Mouse (Mus musculus): ENCODE data around the gene R3hdml. TPM values are rescaled to one million over a fixed set of nuclear protein-coding genes. Genes with fewer than 3 reads are reported as not detected.
A peak's percentile ranks its signal among the peaks of the same experiment; 100 is the strongest.
"Not testable (repeated sequence)": the region's sequence is repeated elsewhere in the genome, so short reads cannot be mapped to it uniquely, and the experiment has no call there.

Gene R3hdml
- not detected for total RNA-seq (2021)
- long read RNA-seq, experiment 1: 0 reads
- long read RNA-seq, experiment 2: 0 reads

GRCm38 (mm10) chr2:163492018-163492417 lies at the start of gene R3hdml:
R3hdml (plus strand) TSS chr2:163492318.
- DNase-seq: no peak

DNA sequence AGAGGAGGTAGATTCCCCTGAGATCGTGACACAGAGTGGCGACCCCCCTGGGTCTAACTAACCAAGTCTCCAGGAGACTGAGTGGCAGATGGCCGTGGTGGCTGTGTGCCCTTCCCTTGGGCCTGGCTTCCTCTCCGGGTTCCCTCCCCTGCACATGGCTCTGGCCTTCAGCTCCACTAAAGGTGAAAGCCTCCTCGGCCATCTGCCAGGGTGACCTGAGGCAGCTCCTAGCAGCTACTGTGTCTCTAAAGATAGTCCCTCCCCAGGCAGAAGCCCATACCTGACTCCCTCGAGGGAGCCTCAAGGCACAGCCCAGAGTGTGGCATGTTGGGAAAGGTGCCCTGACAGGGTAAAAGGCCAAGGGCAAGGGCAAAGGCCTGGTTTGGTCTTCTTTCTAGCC lies 48.6 kb upstream of the R3hdml start:
- DNase-seq: peak; percentile 70

DNA sequence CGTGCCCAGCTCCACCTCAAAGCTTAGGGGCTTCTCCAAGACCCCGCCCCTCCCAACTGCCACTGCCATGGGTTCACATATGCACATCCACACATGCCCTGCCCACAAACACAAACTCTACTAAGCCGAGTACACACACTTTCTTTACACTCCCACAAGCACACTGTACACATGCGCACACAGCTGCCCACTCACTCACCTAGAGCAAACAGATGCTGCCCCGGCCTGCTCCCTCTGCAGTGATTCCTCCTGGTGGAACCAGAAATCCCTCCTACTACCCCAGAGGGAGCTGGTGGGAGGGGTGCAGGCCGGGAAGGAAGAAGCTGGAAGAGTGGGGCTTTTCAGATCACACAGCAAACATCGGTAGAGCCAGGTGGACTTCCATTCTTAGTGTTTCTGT lies 48.1 kb upstream of the R3hdml start:
- no peak for DNase-seq

DNA sequence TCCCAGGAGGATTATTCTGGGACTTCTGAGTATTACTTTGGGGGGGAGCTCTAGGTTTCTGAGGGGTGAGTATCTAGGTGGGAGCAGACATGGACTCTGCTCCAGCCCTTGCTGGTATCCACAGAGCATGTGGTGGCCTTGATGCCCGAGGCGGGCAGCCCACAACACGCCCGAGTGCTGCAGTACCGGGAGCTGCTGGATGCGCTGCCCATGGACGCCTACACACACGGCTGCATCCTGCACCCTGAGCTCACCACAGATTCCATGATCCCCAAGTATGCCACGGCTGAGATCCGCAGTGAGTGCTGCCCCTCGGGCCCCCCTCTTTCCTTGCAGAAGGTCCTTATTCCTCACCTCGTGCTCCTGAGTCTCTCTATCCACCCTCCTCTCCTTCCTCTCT lies 44.7 kb upstream of the R3hdml start:
- no peak for DNase-seq

DNA sequence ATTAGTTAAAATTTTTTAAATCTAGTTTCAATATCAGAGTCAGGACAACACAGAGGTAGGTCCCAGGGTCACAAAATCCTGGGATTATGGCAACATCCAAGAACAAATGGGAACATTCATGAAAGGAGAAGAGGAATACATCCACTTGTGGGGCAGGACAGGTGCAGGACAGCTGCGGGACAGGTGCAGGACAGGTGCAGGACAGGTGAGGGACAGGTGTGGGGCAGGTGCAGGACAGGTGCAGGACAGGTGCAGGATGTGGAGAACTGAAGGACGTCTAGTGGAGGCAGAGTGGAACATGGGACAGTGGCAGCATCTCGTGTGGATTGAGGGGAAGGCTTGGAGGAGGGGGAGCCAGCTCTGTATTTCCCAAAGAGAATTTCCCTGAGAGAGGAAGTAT lies 42.8 kb upstream of the R3hdml start:
- DNase-seq: no peak

DNA sequence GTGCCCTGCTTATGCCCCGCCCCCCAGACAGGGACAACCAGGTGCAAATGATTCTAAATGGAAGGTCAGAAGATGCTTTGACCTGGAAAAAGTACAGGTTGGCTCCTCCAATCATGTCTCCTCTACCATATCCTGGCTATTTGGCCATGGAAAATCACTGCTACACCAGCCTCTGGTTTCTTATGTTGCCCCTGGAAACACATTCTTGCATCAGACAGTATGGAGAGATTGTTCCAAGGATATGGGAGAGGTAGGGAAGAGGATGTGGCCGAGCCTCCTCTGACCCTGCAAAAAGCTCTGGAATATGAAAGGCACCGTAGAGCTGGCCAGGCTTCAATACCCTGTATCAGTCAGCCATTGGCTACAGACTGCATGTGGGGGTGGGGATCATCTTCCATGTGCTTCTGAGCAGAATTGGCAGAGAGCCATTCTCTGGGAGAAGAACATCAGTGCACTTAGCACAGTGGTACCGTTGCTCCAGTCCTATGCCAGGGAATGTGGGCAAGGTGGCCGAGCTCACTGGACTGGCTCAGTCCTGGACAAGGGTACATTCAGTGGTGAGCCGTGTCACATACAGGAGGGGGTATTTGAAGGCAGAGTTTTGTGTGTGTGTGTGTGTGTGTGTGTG lies 41.3 kb upstream of the R3hdml start:
- no peak for DNase-seq

DNA sequence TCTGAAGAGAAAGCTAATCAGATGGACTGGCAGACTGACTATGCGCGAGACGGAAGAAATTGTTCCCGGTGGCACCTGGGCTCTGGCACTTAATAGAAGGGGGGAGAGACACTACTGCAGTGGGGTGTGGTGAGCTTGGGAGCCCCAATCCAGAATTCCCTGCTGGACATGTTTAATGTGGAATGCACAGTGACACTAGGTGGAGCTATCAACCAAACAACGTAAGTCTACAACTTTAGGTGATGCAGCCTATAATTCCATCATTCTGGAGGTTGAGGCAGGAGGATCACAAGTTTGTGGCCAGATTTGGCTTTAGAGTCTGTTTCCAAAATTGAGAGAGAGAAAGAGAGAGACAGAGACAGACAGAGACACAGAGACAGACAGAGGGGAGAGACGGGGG lies 39.4 kb upstream of the R3hdml start:
- DNase-seq: no peak

DNA sequence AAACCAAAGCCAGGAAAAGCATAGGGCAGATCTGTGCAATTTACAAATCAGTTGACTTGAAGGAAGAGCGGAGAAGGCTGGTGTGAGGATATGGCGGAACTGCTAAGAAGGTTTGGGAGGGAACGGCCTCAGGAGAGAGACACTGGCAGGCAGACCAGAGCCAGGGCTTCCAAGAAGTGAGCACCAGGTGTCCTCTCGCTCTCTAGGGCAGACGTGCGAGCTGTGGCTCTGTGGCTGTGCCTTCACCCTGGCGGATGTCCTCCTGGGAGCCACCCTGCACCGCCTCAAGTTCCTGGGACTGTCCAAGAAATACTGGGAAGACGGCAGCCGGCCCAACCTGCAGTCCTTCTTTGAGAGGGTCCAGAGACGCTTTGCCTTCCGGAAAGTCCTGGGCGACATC lies 38.7 kb upstream of the R3hdml start:
- no peak for DNase-seq

DNA sequence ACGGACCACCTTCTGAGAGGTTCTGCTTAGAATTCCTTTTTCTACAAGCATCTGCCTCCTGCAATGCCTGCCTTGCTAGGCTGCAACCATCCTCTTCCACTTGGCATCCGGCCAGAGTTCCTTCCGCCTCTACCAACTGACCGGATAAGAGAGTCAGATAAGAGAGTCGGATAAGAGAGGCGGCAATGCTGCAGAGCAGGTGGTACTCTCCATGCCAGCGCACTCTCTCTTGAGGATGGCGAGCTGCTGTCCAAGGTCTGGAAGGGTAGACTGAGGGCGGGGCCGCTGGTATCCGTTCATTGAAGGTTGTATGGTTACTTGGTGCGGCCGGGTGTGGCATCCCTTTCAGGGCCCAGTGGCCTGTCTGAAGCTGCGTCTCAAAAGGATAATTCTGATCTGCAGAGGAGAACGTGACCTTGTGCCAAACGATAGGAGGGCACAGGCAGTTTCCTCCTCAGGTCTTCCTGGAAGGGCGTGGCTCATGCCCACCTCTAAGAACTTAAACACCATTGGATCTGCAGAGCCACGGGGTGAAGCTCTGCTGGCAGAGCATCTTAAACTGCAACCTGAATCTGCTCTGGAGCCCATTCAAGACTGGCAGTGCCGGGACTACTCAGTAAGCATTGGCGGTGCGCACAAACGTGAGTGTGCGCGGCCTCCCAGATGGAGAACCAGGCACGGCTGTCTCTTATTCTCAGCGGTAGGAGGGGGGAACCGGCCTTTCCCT lies 33.4 kb upstream of the R3hdml start:
- peak; percentile 62 for DNase-seq

GRCm38 (mm10) chr2:163459380-163459779 lies 32.7 kb upstream of the R3hdml start:
- peak; percentile 62 for DNase-seq

- no peak for DNase-seq
Observed at GRCm38 (mm10) chr2:163460622-163461021, 31.5 kb upstream of the R3hdml start.

DNA sequence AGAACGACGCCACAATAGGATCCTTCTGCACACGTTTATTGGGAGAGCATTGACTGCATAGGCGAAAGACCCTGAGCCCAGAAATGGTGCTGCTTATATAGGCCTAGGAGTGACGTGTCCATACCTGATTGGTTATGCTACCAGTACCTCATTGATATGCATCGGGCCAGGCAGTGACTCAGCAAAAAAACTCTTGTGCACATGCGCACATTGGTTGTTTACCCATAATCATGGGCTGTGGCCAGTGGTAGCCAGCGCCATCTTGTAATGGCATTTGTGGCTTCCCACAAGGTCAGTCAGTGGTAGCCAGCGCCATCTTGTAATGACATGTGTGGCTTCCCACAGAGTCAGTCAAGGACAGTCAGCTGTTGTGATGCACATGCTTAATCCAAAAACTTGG lies 30.8 kb upstream of the R3hdml start:
- not testable (repeated sequence) for DNase-seq

DNA sequence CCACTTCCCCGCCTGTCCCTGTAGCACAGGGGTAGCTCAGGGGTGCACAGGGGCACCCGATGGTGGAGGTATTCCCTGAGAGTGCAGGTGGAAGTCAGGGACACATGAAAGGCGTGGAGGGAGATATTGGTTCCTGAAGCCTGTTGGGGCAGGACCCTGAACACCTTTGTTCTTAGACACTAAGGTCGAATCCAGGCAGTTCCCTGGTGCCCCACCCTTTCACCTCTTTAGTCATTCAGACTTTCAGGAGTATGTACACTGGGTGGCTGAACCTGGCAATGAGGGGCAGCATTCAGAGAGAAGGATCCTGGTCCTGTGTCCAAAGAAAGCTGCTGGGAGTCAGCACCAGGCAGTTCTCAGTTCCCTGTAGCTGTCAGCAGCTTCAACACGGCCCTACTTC lies 29.7 kb upstream of the R3hdml start:
- no peak for DNase-seq

- no peak for DNase-seq
Observed at GRCm38 (mm10) chr2:163462801-163463200, 29.3 kb upstream of the R3hdml start.

- no peak for DNase-seq
Observed at GRCm38 (mm10) chr2:163463251-163463769, 28.8 kb upstream of the R3hdml start.

DNA sequence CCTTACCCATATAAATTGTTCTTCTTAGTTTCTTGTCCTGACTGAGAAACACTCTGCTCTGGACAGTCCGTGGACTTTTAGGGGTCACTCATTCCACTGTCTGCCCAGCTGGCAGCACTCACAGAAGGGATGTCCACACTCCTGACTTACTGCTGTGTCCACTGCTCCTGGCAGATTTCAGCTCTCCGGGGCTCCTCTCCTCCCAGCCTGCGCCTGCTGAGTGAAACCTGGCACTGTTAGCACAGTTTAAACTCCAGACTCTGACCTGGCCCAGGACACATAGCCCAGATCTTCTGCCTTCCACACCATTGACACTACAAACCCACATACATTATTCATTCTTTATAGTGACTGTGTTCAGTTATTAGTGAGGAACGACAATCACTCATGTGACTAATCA lies 28.1 kb upstream of the R3hdml start:
- DNase-seq: no peak

GRCm38 (mm10) chr2:163464562-163464961 lies 27.6 kb upstream of the R3hdml start:
- DNase-seq: peak; percentile 33

DNA sequence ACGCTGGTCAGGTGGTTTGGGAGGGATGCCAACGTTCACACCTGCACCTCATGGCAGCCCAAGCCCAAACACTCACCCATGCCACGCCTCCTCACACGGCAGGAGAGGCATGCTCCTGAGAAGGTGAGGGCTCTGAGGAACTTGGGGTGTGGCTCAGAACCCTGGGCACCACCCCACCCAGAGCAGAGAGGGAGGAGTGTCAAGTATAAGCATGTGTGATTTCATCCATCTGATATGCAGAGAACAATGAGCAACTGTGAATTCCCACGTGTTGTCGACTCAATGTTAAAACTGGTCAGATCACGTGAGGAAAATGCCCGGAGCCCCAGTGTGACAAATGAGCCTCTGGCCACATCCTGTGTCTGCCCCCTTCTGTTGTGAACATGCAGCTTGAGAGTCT lies 25.3 kb upstream of the R3hdml start:
- no peak for DNase-seq

- DNase-seq: no peak
Observed at GRCm38 (mm10) chr2:163467585-163467984, 24.5 kb upstream of the R3hdml start.

DNA sequence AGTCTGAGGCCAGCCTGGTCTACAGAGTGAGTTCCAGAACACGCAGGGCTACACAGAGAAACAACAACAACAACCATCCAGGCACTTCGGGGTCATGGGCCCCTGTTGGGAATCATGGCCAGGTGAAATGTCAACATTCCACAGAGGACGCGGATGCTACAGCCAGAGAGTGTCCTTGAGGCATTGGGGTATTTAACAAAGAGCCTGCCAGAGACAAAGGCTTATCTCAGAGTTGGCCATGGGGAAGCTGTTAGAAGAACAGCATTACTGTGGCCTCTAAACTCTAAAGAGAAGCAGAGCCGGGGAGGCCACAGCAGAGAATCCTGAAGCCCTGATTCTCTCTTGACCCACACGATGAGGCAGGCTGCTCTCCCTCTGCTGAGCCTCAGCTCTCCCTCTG lies 23.3 kb upstream of the R3hdml start:
- no peak for DNase-seq

- no peak for DNase-seq
Observed at GRCm38 (mm10) chr2:163469711-163470110, 22.4 kb upstream of the R3hdml start.

- peak; percentile 24 for DNase-seq
Observed at GRCm38 (mm10) chr2:163471136-163471535, 21.0 kb upstream of the R3hdml start.

DNA sequence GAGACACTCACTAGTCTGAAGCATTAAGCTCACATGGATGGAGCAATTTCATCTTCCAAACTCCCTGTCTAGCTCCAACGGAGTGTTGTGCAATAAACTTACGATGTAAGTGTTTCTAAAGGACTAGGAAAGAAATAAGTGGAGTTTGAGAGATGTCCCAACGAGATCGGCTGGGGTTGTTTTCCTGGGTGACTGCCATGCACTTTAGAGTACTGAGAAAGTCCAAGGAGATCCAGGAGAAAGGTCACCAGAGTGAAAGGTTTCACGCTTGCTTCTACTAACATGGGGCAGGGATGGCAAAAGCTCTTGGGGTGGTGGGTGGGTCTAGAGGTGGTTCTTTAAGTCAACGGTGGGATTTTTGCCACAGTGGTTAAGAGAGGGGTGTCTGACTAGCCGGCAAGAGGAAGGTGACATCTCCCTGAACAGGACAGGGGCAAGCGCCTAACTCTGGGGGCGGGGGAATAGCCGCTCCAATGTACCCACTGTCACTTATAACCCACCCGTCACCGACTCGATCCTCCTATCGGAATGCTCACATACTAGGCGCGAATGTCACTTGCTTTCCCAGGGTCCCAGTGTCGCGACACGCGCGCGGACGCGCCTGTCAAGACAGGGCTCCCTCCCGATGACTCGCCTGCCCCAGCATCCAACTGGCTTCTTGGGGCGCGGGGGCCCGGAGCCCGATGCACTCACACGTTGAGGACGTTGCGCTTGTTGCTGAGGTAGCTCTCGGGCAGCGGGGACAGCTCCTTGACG lies 20.2 kb upstream of the R3hdml start:
- peak; percentile 25 for DNase-seq
